Mouse (Mus musculus): ENCODE measurements around the gene Tmem170.
"Not testable (repeated sequence)": the region's sequence is repeated elsewhere in the genome, so short reads cannot be mapped to it uniquely, and the experiment has no call there.

Gene Tmem170

GRCm38 (mm10) chr8:111871278-111871677, 5.3 kb downstream of the Tmem170 start:
- no peak for DNase-seq

GRCm38 (mm10) chr8:111870379-111870778, 6.2 kb downstream of the Tmem170 start:
- DNase-seq = no peak

GRCm38 (mm10) chr8:111868664-111869063, 7.9 kb downstream of the Tmem170 start:
- DNase-seq = no peak

GRCm38 (mm10) chr8:111865857-111866256, 10.7 kb downstream of the Tmem170 start:
- DNase-seq = peak; percentile 73

- DNase-seq = no peak
Measured at GRCm38 (mm10) chr8:111865130-111865852, 11.3 kb downstream of the Tmem170 start.

GRCm38 (mm10) chr8:111864648-111865047, 11.9 kb downstream of the Tmem170 start:
- no peak for DNase-seq

- no peak for DNase-seq
Measured at GRCm38 (mm10) chr8:111863280-111863679, 13.3 kb downstream of the Tmem170 start.

- DNase-seq = no peak
Measured at GRCm38 (mm10) chr8:111855977-111856376, 20.6 kb downstream of the Tmem170 start.

GRCm38 (mm10) chr8:111853861-111854501, 22.6 kb downstream of the Tmem170 start, which contains the start of gene Cfdp1:
Gene Cfdp1, minus strand, starts transcription at chr8:111854291.
- peak; percentile 99 for DNase-seq

GRCm38 (mm10) chr8:111853219-111853618, 23.3 kb downstream of the Tmem170 start:
- not testable (repeated sequence) for DNase-seq

GRCm38 (mm10) chr8:111846746-111847145, 29.8 kb downstream of the Tmem170 start:
- no peak for DNase-seq

- DNase-seq = peak; percentile 58
Measured at GRCm38 (mm10) chr8:111835540-111835939, 41.0 kb downstream of the Tmem170 start.

- DNase-seq = no peak
Measured at GRCm38 (mm10) chr8:111834011-111834410, 42.5 kb downstream of the Tmem170 start.

- no peak for DNase-seq
Measured at GRCm38 (mm10) chr8:111832983-111833382, 43.6 kb downstream of the Tmem170 start.

GRCm38 (mm10) chr8:111831996-111832395, 44.6 kb downstream of the Tmem170 start:
- DNase-seq = no peak

GRCm38 (mm10) chr8:111828595-111828994, 48.0 kb downstream of the Tmem170 start:
- peak; percentile 49 for DNase-seq

GRCm38 (mm10) chr8:111825219-111825618, 51.3 kb downstream of the Tmem170 start:
- peak; percentile 65 for DNase-seq

- no peak for DNase-seq
Measured at GRCm38 (mm10) chr8:111824334-111824733, 52.2 kb downstream of the Tmem170 start.

GRCm38 (mm10) chr8:111821199-111821598, 55.4 kb downstream of the Tmem170 start:
- DNase-seq = peak; percentile 74

GRCm38 (mm10) chr8:111820691-111821090, 55.9 kb downstream of the Tmem170 start:
- peak; percentile 50 for DNase-seq

- DNase-seq = no peak
Measured at GRCm38 (mm10) chr8:111820018-111820417, 56.5 kb downstream of the Tmem170 start.

- peak; percentile 36 for DNase-seq
Measured at GRCm38 (mm10) chr8:111818556-111818955, 58.0 kb downstream of the Tmem170 start.

- no peak for DNase-seq
Measured at GRCm38 (mm10) chr8:111815078-111815477, 61.5 kb downstream of the Tmem170 start.

GRCm38 (mm10) chr8:111813818-111814217, 62.7 kb downstream of the Tmem170 start:
- no peak for DNase-seq
